Mouse (Mus musculus) bone marrow macrophage, adult 2 months (primary cell): Measurements from ENCODE around the gene Rnh1.

Experiments used
- CTCF ChIP-seq: IDR thresholded peaks from 2 replicates; pipeline ENCODE4 v1.5.1; 2012; ENCODE audit warnings: low read depth, mild to moderate bottlenecking, low read length, moderate library complexity
- POLR2A ChIP-seq: IDR thresholded peaks from 2 replicates; pipeline ENCODE4 v1.6.1; 2012; ENCODE audit warnings: mild to moderate bottlenecking, low read depth, low read length, borderline replicate concordance

GRCm38 (mm10) chr7:141209526-141209925 lies 36.9 kb upstream of the Rnh1 start:
- TF ChIP-seq POLR2A (no peak), CTCF (no peak)
